Mouse (Mus musculus) right cerebral cortex, postnatal 10 days (tissue): ENCODE results near the gene Sox8.
A peak's percentile ranks its signal among the peaks of the same experiment; 100 is the strongest.

Experiments
- DNase-seq, 2 experiments: peaks; one replicate each; pipeline ENCODE4 v3.0.0; 2021; ENCODE audit warnings: low spot score in 2 of 2

The Sox8 gene

GRCm38 (mm10) chr17:25570648-25571452, at the start of gene Sox8:
TSS of gene Sox8 (minus strand) at chr17:25570686.
- peak; percentile 94 to 95 for DNase-seq

GRCm38 (mm10) chr17:25618508-25619056, 48.1 kb upstream of the Sox8 start:
- DNase-seq: peak; percentile 83 to 89

GRCm38 (mm10) chr17:25614723-25615510, 44.4 kb upstream of the Sox8 start:
- DNase-seq: no peak

DNA sequence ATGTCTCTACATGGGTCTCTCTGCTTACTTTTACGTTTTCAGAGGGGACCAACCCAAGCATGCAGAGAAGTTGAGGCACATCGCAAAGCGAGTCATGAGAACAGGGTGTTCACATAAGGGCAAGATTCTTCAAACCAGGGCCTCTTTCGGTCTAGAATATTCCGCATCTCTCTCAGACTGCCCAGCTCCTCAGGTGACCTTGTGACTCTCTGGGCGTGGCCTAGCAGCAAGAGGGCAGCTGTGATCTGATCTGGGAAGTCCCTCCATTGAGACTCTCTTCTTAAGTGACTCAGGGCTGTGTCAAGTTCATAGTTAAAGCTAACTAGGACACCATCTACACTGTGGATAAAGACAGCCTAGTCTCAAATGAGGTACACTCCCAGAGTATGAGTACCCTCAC, 42.8 kb upstream of the Sox8 start:
- DNase-seq: no peak

- no peak for DNase-seq
Measured at GRCm38 (mm10) chr17:25612537-25612936, 42.1 kb upstream of the Sox8 start.

DNA sequence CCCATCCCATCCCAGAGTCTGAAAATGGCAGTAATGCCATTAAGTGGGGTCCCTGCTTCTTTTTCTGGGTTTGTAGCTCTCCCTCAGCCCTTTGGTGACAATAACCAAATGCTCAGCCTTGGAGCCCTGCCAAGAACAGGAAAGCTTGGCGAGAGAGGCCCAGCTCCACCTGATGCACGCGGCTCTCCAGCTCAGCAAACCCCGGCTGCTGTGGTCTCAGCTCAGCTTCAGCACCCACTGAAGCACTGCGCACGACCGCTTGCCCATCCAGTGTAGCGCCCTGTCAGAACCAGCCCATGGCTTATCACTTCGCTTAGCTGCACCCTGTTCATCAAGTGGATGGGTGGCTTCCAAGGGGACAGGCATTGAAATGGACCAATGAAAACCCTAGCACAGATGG, 39.7 kb upstream of the Sox8 start:
- DNase-seq: peak in 1 of 2 experiments; percentile 70

GRCm38 (mm10) chr17:25609506-25609828, 39.0 kb upstream of the Sox8 start:
- DNase-seq: no peak

GRCm38 (mm10) chr17:25608821-25609505, 38.5 kb upstream of the Sox8 start:
- DNase-seq: no peak

DNA sequence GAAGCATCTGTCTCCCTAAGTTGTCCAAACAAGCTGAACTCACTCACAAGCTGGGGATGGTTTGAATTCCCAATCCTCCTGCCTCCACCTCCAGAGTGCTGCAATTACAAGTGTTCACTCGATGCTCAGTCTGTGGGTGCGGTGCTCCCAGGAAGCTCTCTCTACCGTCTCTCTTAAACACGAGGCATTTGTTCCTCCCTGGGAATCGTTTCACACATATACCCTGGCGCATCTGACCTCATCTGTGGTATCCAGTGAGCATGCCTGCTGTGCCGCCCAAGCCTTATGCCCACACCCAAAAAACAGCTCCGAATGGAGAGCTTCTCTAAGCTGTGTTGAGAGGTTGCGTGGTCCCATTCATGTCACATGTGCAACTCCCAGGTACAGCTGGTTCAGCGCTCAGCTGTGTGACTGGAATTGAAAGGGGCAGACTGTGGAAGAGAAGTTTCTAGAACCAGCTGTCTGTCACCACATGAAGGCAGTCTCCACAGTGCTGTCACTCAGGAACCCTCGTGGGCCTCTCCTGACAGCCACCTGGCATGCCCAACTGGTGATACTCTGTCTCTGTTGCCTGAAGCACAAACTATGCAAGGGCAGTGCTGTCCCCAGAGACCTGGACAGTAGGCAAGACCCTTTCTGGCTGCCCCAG, 37.8 kb upstream of the Sox8 start:
- no peak for DNase-seq

GRCm38 (mm10) chr17:25604234-25604633, 33.7 kb upstream of the Sox8 start:
- DNase-seq: no peak

GRCm38 (mm10) chr17:25602366-25602765, 31.9 kb upstream of the Sox8 start:
- no peak for DNase-seq

DNA sequence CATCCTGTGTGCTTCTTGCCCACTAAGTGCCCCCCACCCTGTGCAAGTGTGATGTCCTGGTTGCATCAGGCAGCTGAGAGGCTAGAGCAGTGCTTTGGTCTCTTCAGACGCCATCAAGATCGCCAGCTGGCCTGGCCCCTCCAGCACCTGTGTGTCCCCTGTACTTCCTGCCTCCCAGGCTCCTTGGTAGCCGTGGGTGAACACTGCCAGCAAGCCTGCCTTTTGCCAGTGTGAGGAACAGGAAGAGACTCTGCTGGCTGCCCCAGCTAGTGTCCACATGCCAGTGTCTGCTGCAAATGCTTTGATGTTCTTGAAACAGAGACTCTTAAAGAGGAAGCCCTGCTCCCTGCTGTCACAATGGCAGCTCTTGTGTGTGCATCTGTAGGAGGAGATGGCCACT, 27.1 kb upstream of the Sox8 start:
- DNase-seq: peak; percentile 63 to 66

DNA sequence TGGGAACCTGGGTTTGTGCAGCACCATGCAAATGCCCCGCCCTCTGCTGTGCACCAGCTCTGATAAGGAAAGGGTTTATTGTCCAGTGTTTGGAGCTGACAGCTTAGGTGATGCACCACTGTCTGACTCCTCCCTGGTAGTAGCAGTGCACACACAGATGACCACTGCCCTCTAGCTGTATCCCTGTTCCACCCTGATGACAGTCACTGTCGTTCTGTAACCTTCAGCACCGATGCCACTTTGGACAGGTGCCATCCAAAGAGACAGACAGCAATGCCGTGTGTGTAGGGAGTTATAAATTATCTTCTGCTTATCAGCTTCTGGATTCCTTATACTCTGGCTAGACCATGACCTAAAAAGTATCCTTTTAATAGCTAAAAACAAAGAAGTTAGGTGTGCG, 25.0 kb upstream of the Sox8 start:
- no peak for DNase-seq

- DNase-seq: no peak
Measured at GRCm38 (mm10) chr17:25593411-25594261, 23.1 kb upstream of the Sox8 start.

DNA sequence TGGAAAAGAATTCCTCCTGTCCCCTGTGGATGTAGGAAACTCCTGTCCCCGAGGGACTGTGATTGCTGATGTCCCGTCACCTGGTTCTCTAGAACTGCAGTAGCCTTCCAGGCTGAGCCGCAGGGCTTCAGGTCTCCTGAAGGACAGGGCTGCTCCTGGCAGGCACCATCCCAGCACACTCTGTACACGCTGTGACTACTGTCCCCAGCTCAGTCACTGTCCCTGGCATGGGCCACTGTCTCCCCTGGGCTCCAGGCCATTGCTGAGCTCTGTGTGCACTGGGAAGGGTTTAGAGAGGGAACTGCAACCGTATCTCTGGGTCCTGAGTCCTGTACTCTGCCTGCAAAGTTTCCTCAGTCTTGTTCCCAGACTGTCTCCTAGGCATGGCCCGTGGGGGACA, 21.9 kb upstream of the Sox8 start:
- no peak for DNase-seq

- no peak for DNase-seq
Measured at GRCm38 (mm10) chr17:25590985-25591384, 20.5 kb upstream of the Sox8 start.

DNA sequence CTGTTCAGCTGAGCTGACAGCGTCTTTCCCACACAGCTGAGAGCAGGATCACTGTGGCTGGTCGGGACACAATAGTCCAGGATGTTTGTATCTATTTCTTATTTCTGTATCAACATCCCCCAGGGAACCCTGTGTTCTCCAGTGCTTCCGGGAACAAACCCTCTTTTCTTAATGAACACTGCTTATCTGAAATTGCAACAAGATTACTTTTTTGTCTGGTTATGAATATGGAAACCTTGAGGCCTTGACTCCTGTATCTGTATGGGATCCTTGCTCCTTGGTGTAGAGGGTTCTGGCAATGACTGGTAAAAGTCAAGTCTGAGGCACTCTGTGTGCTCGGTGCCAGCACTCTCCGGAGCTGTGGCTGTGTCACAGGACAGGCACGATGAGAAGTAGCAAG, 19.6 kb upstream of the Sox8 start:
- no peak for DNase-seq

- DNase-seq: no peak
Measured at GRCm38 (mm10) chr17:25584646-25585045, 14.2 kb upstream of the Sox8 start.

- no peak for DNase-seq
Measured at GRCm38 (mm10) chr17:25583858-25584257, 13.4 kb upstream of the Sox8 start.

DNA sequence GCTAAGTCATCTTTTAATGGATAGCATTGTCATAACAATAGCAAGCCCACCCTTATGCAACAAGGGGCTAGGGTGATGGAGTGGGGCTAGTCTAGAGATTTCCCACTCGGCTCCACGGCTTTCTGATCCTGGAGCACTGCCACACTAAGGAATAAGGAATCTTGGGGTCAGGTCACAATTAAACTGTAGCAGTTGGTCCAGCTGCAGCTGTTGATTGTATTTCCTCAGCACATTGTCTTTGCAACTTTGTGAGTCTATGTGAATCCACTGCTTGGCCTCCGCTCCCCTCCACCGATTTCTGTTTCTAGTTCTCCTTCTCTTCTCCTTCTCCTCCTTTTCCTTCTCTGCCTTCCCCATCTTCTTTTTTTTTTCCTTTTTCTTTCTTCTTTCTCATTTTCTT, 12.6 kb upstream of the Sox8 start:
- no peak for DNase-seq

GRCm38 (mm10) chr17:25582076-25582475, 11.6 kb upstream of the Sox8 start:
- no peak for DNase-seq
